Mouse (Mus musculus) T-helper 1 cell (primary cell): ENCODE measurements at regions not wholly inside any gene's neighbourhood (a gene's known extent, or its start where the extent isn't known, plus 50 kb on each side); places are given as distances from the start of the nearest gene placed in this dataset.

Source experiments
- in situ Hi-C: fragments of 300-600 bp; cut with MboI, MseI; formaldehyde crosslinking; loops from one replicate; pipeline ENCODE4 v1.15.1; 2025; ENCODE audit warnings: high pct_unique_total_duplicates

DNA sequence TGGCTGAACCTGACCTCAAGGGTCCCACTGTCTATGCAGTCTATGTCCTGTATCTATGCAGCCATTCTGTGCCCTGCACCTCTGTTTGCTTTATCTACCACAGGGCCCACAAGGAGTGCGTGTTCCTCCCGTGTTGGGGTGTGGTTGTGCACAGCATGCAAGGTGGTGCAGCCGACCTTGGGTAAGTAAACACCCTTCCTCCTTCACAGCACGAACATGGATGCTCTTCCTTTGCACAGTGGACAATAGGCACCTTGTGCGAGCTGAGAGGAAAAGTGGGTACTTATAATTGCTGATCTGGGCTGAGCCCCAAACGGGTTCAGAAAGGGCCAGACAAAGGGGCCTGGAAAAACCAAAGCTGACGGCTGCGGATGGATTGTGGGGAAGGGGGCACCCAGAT, 91.3 kb upstream of the 1600014C23Rik start:
- in situ Hi-C loops = loop anchor here (25.0 kb wide), 1 partner anchor 1237 kb away; no protein-coding TSS in a partner anchor

DNA sequence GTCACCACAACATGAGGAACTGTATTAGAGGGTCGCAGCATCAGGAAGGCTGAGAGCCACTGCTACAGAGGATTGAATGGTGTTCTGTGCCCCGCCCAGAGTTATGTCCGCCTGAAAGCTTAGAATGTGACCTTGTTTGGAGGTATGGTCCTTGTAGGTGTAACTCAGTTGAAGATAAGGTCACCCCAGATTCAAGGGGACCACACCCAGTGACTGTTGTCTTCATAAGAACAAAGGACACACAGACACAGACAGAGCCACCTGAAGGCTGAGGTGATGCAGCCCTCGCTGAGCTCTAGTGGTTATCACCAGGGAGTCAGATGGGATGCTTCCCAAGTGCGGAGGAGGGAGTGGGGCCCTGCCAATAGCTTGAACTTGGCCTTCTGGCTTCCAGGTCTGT, 89.9 kb upstream of the 1600014C23Rik start:
- in situ Hi-C loops = loop anchor here (25.0 kb wide), 1 partner anchor 1239 kb away; no protein-coding TSS in a partner anchor

DNA sequence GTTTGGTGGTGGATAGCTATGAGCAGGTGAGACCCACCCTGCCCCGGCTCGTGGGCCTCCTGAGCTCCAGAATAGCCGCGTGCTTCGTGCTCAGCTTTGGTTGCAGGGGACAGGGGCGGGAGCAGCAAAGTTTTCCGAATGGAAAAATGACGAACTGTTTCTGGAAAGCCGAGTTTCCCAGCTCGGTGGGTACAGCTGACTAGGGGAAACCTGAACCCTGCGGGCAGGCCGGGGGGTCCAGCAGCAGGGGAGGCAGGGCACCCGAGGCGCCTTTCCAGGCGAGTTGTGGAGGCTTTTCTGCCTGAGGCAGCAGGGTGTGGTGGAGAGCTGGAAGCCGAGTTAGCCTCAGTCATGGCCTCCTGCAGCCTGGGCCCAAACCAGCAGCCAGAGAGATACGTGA, 88.8 kb upstream of the 1600014C23Rik start:
- in situ Hi-C loops = loop anchor here (25.0 kb wide), 1 partner anchor 1240 kb away; no protein-coding TSS in a partner anchor

DNA sequence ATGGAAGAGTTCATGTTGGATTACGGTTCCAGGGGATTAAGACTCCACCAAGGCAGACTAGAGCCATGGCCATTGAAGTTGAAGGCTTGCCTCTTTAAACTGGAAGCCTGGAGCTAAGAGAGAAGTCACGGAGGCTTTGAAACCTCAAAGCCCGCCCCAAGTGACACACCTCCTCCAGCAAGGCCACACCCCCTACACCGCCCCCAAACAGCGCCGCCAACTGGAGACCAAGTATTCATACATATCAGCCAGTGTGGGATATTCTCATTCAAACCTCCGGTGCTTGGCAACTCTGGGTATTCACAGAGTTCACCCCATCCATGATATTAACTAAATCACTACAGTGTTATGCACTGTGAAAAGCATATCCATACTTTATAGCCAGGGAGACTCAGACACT, 87.7 kb upstream of the 1600014C23Rik start:
- in situ Hi-C loops = loop anchor here (25.0 kb wide), 1 partner anchor 1241 kb away; no protein-coding TSS in a partner anchor

DNA sequence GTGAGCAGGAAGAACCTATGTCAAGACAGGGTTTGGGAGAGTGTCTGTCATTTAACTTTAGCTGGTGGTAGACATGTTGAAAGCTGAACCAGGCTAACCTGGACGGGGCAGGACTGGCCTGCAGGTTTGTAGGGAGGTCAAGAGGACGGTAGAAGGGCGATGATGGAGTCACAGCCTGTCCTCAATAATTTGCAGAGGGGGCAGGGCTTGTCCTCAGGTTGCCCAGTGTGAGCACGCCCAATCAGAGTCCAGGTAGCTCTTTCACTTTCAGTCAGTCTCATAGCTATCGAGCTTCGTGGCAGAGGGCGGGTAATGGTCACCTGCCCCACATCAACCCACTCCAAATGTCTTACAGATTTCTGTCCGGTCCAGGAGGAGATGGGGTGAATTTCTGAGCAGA, 85.5 kb upstream of the 1600014C23Rik start:
- in situ Hi-C loops = loop anchor here (25.0 kb wide), 1 partner anchor 1243 kb away; no protein-coding TSS in a partner anchor

DNA sequence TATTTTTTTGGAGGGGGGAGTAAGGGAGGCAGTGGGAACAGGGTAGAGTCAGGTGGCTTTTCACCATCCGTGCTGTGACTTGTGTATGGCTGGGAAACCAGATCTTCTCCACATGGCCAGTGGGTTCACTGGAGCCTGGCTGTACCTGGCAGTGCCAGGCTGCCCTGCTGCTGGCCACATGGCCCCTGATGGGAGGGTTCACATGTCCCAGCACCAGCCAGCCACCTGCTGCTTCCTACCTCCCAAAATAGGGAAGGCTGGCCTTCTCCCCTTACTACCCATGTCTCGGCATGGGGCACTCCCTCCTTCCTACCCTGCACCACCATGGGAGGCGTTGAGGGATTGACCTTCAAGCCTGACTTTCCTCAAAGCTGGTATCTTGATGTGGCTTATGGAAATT, 82.9 kb upstream of the 1600014C23Rik start:
- in situ Hi-C loops = loop anchor here (25.0 kb wide), 1 partner anchor 1246 kb away; no protein-coding TSS in a partner anchor

DNA sequence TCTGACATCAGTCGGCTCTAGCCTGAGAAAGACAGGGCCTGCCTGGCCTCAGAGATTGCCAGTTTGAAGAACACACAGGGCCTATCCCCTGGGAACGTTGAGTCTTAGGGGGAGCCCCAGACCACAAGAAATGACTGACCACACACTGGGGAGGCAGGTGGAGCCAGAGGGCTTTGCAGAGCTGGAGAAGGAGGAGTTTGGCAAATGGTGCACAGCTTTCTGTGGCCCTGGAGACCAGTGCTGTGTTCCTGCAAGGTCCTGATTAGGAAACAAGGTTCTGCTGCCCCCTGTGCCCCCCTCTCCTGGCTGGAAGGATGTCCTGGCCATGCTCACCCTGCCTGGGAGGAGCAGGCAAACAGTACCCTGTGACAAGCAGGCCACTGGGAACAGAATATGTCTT, 82.2 kb upstream of the 1600014C23Rik start:
- in situ Hi-C loops = loop anchor here (25.0 kb wide), 1 partner anchor 1246 kb away; no protein-coding TSS in a partner anchor

DNA sequence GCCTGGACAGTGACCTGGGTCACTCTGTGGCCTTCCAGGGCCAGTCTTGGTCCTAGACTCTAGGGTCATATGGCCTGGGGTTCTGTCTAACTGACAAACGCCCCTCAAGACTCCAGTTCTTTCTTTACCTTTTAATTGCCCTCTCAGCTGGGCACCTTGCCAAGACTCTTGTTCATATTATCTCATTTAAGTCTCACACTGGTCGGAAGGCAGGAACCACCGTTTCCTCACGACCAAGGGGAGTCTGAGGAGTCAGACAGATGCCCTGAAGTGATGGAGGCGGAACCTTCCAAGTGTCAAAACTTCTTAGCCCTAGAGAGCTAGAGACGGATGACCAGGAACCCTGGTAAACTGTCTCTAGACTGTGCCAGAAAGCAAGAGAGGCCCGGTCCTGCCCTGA, 81.7 kb upstream of the 1600014C23Rik start:
- in situ Hi-C loops = loop anchor here (25.0 kb wide), 1 partner anchor 1247 kb away; no protein-coding TSS in a partner anchor

DNA sequence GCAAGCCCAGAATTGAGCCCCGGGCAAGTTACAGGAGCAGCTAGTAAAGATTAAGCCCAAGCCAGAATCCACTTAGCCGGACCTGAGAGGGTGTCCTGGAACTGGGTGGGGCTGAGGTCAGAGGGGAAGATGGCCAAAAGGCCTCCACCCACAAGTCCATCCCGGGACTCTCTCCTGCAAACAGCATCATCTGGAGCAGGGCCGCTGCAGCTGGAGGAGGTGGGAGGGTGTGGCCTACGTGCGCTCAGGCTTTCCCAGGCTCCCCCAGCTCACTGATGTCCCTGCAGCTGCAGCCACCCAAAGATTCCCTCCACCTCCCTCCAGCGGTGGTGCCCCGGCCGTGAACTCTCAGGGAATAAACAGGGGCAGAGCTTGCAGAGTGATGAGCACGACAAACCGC, 80.9 kb upstream of the 1600014C23Rik start:
- in situ Hi-C loops = loop anchor here (25.0 kb wide), 1 partner anchor 1248 kb away; no protein-coding TSS in a partner anchor

DNA sequence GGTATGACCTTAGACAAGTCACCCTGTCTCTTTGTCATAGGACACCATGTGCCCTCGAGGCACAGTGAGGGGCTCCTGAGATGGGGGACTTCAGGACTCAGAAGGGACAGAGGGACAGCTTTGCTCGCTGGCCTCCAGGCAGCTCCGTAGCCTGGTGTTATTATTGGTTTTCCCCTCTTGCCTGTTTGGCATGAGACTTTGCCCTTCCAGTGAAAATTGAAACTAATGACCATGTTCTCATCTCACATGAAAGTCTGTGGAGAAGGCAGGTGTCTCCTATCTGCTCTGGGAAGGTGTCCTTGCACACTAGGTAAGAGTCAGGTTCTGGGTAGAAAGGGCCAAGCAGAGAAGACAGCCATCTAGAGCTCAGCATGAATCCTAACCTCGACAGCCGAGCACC, 80.3 kb upstream of the 1600014C23Rik start:
- in situ Hi-C loops = loop anchor here (25.0 kb wide), 1 partner anchor 1248 kb away; no protein-coding TSS in a partner anchor

DNA sequence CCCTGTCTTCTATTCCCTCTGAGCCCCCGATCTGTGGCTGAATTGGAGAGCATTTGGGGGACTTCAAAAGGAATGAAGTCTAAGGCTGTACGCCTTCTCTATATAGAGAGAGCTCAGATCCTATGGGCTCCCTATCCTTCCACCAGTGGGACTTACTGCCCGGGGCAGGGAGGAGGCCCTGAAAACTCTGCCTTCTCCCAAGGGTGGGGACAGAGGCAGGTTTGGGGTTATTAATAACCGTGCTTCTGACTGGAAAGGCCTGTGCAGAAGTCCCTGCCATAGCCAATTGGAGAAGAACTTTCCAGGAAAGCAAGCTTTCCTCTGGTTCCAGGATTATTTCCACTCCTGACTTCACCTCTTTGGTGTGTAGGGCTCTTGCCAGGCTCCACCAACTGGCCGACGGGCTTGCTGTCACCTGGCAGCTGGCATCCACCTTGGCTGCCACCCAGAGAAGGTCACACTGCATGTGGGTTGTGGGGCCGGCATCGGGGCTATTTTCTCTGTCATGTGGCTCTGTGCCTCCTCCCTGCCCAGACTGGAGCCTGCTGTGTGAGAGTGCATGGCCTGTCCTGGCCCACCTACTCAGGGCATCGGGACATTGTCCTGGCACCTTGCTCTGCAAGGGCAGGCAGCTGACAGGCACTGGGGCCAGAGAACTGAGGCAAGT, 78.8 kb upstream of the 1600014C23Rik start:
- in situ Hi-C loops = loop anchor here (25.0 kb wide), 1 partner anchor 1250 kb away; no protein-coding TSS in a partner anchor

DNA sequence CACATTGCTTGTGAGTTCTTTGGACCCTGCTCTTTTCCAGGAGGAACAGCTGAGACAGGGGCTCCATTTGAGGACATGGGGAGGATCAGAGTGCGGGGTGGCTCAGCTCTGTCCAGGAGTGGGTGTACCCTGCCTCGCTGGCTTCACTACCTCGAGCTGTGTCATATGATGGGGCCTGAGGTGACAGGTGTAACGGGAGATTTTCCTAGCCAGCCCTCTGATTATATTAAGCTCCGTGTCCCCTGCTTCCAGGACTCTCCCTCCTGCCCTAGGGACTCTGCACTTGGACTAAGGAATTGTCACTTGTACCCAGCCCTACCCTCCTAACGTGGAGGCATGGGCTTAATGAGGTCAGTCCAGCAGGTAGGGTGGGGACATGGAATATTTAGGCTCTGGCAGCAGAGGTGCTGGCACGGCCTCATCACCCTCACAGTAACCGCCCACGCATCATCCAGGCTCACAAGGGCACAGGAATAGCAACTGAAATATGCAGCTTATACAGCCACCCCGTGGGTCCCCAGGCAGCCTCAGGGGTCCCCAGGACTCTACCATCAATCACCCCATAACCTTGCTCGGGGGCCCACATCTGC, 78.1 kb upstream of the 1600014C23Rik start:
- in situ Hi-C loops = loop anchor here (25.0 kb wide), 1 partner anchor 1251 kb away; no protein-coding TSS in a partner anchor

DNA sequence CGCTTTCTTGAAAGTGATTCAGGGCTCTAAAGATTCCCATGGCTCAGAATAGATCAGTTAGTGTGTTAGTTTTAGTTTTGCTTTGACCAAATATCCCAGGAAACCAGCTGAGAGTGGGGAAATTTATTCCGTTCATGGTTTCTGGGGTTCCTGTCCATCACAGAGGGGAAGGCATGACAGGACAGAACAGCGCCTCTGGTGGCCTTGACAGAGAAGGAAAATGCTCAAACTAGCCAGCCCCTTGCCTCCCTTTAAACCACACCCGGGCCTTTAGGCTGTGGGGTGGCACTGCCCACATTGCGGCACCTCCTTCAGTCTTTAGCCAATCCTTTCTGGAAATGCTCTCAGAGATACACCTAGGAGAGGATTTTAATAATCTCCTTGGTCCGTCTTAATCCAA, 76.1 kb upstream of the 1600014C23Rik start:
- in situ Hi-C loops = loop anchor here (25.0 kb wide), 1 partner anchor 1253 kb away; no protein-coding TSS in a partner anchor

DNA sequence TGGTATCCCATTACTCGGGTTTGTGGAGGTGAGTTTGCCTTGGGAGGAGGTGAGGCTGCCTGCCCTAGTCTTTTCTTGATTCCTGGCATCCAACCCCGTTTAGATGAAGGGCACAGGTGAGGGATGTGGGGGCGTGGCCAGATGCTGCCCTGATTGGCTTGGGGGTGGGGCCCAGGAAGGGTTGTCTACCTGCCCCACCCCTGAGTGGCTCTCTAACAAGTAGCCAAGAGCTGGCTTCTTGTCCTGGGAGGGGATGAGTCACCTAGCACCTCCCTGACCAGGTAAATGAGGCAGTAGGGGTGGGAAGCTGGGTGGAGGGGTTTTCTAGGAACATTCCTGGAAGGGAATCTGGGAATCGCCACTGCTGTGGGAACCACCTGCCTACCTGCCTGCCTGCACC, 74.7 kb upstream of the 1600014C23Rik start:
- in situ Hi-C loops = loop anchor here (25.0 kb wide), 1 partner anchor 1254 kb away; no protein-coding TSS in a partner anchor

DNA sequence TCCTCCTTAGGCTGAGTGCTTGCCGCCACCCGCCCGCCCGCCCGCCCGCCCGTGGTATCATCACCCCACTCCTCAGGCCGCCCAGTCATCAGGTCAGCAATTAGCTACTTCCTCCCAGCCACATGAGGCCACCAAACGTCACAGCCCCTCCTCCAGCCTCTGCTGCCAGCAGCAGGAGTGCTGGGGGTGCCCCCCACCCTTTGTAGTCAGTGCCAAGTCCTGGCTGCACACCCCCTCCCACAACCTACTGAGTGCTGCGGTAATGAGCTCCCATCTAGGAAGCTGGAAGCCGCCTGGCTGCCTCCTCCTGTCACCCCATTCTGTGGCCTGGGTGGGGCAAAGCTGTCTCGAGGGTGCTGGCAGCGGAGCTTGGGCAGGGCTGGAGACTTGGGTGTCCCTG, 73.8 kb upstream of the 1600014C23Rik start:
- in situ Hi-C loops = loop anchor here (25.0 kb wide), 1 partner anchor 1255 kb away; no protein-coding TSS in a partner anchor

DNA sequence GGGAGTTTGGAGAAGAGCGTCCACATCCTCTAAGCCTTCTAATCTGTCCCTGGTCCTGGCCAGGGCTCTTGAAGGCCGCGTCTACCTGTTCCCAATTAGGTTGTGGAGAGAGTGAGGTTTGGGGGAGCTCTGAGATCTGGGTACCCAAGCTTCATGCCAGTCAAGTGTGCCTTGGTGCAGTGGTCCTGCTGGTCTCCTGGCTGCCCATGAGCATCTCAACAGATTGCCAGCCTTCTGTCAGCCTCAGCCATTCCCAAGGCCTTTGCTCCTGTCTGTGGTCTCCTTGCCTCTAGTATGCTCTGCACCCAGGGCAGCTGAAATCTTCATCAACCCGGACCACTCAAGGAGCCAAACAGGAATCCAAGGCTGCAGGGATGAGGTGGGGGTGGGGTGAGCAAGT, 73.2 kb upstream of the 1600014C23Rik start:
- in situ Hi-C loops = loop anchor here (25.0 kb wide), 1 partner anchor 1255 kb away; no protein-coding TSS in a partner anchor

DNA sequence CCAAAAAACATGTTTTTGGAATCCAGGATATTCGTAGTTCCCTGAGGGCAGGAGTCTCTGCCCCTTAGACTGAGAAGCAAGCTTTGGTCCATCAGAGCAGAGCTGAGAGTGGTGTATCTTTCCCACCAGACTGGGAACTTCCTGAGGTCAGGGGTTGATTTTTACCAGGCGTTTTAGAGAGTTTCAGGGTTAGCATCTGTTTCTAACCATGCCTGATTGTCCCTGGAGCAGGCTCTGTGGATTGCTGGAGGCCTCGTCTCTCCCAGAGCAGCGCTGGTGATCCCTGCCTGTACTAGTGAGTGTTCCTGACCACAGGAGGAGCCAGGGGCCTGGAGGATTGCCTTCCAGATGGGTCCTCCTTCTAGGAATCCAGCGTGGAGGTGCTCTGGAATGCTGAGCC, 72.8 kb upstream of the 1600014C23Rik start:
- in situ Hi-C loops = loop anchor here (25.0 kb wide), 1 partner anchor 1256 kb away; no protein-coding TSS in a partner anchor

DNA sequence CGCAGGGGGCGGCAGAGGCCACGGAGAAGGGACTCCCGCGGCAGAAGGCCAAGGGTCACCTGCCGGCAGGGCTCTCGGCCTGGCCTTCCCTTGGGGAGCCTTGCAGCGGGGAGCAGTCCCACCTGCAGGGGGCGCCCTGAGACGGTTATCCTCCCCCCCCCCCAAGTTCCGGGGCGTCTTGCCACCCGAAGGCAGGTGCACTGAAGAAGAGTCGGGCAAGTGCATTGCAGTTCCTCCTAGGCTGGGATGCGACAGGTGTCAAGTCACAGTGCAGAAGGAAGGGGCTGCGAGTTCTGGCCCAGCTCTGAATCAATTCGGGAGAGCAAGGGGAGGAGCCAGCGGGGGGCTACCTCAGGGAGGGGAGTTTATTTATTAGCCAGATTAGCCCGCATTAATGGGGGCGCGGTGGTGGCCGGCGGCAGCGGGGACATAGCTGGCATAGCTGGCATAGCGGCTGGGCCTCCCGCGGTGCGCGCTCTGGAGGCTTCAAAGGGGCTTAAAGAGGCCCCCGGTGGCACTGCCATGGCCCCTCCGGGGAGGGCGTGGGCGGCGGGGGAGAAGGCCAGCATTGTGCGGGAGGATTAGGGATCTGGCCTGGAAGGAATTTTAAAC, 71.9 kb upstream of the 1600014C23Rik start:
- in situ Hi-C loops = loop anchor here (25.0 kb wide), 1 partner anchor 1257 kb away; no protein-coding TSS in a partner anchor

DNA sequence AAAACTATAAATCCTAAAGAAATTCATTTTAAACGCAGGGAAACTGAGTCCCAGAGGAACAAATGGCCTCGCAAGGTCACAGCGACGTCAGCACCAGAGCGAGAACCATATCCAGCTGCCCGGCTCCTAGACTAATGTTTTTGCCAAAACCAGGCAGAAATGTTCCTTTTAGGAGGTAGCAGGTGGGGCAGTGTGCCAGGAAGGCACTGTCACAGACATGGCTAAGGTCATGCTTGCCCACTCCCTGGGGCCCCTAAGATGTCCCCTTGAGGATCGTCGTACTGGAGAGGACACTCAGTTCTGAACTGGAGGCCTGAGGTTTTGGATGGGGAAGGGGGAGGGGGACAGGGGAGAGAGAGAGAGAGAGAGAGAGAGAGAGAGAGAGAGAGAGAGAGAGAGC, 69.7 kb upstream of the 1600014C23Rik start:
- in situ Hi-C loops = loop anchor here (25.0 kb wide), 1 partner anchor 1259 kb away; no protein-coding TSS in a partner anchor

DNA sequence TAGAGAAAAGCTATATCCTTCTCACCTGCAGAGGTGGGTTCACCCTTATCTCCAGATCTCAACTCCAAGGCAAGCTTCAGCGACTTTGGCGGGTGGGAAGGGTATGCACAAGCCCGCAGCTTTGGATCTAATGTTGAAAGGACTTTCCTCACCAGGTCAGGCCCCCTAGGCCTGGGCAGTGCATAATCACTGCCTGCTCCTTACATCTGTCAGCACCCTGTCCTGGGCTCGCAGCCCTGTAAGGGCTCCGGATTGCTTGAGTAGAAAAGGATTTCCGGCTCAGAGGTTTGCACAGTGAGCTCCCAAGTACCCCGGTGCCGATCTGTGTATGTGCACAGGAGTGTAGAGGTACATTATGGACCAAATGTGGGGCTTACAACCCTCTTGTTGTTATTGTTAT, 68.8 kb upstream of the 1600014C23Rik start:
- in situ Hi-C loops = loop anchor here (25.0 kb wide), 1 partner anchor 1260 kb away; no protein-coding TSS in a partner anchor

DNA sequence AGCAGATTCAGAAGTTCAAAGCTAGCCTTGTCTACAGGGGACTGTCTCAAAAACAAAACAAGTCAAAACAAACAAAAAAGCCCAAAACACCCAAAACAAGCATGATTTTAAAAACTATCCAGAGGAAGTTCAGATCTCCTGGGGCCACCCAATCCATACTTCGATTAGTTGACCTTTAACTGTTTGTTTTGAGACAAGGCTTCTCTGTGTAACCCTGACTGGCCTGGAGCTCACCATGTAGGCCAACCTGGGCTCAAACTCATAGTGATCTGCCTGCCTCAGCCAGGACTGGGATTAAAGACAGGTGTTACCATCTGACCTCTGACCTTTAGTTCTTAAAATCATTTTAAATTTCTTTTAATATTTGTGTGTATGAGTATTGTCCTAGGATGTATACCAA, 66.1 kb upstream of the 1600014C23Rik start:
- in situ Hi-C loops = loop anchor here (25.0 kb wide), 1 partner anchor 1263 kb away; no protein-coding TSS in a partner anchor

DNA sequence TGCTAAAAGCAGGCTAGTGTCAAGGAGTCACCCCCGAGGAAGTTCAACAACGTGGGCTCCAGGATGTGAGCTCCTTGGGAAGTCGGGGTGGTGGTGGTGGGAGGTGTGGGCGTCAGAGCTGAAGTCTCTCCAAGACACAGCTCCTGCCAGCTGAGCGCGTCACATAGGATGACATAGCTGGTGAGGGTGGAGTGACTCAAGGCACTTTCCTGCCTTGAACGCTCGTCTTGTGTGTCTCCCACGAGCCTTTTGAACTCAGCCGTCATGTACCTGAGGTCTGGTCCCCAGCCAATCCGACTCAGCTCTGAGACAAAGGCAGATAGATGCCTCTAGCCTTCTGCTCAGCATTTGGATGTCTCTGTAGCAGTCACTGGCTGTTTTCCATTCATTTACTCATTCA, 65.4 kb upstream of the 1600014C23Rik start:
- in situ Hi-C loops = no loop called here
